Mouse (Mus musculus) testis, postnatal 14 days (tissue): Measurements from ENCODE around the gene Nufip2.
"Not testable (repeated sequence)": the region's sequence is repeated elsewhere in the genome, so short reads cannot be mapped to it uniquely, and the experiment has no call there.

ENCODE experiments used
- DNase-seq: peaks from one replicate; pipeline ENCODE4 v3.0.0; 2021; ENCODE audit warnings: low spot score

Nufip2 gene

GRCm38 (mm10) chr11:77685383-77686265, at the start of gene Nufip2:
TSS of gene Nufip2 (plus strand) at chr11:77686155.
- peak; percentile 98 for DNase-seq

- DNase-seq = no peak
These were observed 44.6 kb upstream of the Nufip2 start for GRCm38 (mm10) chr11:77641390-77641789.

DNA sequence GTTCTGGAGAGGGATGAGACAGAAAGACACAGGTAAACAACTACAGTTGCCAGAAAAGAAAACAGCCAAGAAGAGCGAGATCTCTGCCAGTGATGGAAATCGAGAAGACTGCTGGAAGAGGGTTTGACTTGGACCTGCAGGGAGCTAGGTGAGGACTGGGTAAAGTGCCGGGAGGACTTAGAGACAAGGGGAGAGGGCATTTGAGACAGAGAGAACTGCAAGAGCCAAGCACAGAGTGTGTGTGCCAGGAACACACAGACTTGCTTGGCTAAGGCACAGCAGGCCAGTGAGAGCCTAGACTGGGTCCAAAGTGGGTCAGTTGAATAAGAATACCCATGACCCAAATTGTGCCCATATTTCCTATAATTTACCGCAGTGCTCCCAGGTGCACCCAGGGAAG, 40.5 kb upstream of the Nufip2 start:
- no peak for DNase-seq

DNA sequence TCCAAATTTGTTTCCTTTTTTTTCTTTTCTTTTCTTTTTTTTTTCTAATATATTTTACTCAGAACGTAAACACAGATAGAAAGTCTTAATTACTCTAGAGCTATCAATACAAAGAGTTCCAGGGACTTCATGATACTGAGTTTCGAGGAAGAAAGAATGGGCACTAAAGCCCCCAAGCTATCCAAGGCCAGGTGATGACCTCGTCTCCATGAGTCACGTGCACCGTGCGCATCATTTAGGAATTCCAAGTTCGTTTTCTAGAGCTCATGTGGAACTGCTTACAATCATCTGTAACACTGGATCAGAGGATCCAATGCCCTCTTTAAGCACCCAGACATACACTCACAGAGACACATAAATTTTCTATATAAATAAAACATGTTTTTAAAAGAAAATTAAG, 37.1 kb upstream of the Nufip2 start:
- no peak for DNase-seq

- DNase-seq = no peak
These were observed 33.5 kb upstream of the Nufip2 start for GRCm38 (mm10) chr11:77652484-77652883.

DNA sequence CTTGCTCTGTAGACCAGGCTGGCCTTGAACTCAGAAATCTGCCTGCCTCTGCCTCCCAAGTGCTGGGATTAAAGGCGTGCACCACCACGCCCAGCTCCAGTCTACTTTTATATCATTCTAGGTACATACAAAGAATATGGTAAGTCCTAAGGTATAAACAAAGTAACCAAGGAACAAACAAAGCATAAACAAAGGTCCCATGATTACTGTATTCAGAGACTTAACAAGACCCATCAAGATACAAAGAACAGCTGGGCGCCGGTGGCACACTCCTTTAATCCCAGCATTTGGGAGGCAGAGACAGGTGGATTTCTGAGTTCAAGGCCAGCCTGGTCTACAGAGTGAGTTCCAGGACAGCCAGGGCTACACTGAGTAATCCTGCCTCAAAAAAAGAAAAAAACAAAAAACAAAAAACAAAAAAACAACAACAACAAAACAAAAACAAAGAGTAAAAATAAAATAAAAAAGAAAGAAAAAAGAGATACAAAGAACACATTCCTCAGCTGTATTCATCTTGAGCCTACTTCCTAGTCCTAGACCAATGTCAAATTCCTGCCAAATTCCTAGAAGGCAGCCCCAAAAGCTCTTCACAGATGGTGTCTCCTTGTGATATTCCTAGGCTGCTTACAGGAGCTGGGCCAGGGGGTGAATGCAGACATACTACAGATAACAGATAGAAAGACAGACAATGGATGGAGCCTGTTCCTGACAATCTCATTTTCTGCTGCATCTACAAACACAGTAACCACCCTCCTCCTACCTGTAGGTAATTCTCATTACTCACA, 32.4 kb upstream of the Nufip2 start:
- not testable (repeated sequence) for DNase-seq

GRCm38 (mm10) chr11:77659986-77660385, 26.0 kb upstream of the Nufip2 start:
- DNase-seq = no peak

DNA sequence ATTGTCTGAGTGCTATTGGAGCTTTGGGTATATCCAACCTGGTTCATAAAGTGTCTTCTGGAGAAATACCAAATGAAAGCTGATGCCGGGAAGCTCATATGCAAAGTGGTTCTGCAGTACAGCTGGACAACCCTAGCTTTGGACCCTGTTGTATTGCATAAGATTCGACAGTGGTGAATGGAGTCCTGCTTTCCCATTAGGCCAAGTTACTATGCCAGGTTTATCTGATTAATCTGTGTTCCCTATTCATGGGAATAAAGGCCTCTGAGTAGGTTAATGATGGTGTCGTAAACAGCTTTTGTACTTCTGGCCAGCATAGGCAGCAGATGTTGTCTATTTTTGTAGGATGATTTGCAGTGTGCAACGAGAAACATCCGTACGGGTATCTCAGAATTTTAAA, 22.3 kb upstream of the Nufip2 start:
- no peak for DNase-seq

DNA sequence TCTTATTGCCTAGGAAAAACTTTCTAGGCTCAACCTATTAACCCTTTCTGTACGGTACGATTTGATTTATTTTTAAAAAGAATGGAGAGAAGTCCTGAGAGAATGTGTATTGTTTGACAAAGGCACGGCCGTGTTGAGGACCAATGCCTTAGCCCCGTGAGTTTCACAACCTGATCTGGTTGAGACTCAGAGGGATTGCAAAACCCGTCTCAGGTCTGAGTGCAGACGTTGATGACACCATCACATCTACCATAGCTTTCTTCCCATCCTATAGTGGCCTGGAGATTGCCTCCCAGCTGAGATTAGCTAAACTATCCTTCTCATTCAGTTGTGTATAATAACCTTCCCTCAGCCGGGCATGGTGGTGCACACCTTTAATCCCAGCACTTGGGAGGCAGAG, 21.9 kb upstream of the Nufip2 start:
- no peak for DNase-seq

DNA sequence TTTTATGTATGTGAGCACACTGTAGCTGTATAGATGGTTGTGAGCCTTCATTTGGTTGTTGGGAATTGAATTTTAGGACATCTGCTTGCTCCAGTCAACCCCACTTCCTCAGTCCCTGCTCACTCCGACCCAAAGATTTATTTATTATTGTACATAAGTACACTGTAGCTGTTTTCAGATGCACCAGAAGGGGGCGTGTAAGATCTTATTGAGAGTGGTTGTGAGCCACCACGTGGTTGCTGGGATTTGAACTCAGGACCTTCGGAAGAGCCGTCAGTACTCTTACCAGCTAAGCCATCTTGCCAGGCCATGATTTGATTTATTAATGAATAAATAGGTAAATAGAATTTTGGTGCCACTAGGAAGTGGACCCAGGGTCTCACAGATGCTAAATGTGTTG, 20.6 kb upstream of the Nufip2 start:
- DNase-seq = not testable (repeated sequence)

DNA sequence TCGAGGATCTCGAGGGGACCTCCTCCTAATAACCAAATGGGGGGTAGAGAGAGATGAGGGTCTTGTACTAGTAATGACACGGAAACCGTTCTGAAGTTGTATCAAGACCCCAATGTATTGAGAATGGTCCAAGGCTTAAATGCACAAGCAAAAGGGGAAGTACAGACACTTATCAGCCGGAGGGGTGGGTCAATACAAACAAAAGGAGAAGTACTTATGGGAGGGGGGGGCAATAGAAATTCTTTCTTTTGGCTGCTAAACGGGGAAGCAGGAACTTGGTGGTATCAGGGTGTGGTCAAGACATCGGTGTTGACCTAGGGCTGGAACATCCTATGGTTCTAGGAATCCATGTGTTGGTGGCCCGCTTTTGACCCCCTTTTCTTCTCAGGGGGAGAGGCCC, 19.2 kb upstream of the Nufip2 start:
- DNase-seq = not testable (repeated sequence)

GRCm38 (mm10) chr11:77672746-77673145, 13.2 kb upstream of the Nufip2 start:
- DNase-seq = no peak

DNA sequence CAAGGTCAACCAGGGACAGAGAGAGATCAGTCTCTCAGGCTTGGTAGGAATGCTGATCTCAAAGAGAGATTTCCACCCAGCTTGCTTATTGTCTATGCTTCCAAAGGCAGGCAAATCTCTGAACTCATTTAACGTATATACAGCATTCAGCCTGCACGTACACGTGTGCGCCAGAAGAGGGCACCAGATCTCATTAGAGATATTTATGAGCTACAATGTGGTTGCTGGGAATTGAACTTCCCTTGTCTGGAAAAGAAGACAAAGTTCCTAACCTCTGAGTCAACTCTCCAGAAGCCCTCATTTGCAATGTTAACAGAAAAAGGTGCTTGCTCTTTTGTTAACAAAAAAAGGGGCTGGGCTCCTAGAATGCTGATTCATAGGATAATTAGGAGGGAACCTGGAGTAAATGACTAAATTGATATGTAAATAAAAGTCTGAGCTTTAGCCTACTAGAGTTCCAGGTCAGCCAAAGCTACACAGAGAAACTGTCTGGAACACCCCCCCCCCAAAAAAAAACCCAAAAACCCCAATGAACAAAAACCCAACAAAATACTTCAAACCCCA, 12.4 kb upstream of the Nufip2 start:
- no peak for DNase-seq

GRCm38 (mm10) chr11:77680018-77680417, 5.9 kb upstream of the Nufip2 start:
- no peak for DNase-seq

DNA sequence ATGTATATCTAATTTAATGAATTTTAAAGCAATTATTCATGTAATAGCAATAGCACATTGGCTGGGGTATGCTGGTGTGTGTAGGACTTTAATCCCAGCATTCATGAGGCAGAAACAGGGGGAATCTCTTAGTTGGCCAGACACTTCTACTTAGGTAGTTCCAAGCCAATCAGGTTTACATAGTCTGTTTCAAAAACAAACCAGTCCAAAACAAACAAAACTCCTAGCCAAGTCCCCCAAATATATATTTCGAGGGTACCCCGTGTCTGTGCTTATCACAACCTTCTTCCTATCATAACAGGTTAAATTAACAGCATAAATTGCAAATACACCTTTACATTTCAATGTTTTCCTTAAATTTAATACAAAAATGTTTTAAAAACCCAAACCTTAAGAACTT, 1.1 kb upstream of the Nufip2 start:
- DNase-seq = no peak

DNA sequence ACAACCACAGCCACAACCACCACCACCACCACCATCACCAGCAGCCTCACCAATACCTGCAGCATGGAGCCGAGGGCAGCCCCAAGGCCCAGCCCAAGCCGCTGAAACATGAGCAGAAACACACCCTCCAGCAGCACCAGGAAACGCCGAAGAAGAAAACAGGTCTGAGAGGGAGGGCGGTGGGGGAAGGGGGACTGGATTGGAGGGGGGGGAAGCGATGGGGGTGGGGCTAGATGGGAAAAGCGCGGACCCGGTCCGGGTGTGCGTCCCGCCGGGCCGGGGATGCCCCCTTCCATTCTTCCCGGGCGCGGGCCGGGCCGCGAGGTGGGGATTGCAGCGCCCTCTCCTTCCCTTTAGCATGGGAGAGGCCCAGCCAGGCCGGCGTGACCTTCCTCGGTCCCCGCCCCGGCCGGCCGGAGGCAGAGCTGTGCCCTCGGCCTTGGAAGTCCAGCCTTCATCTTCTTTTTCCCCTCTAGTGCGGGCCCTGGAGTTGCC, 438 bp downstream of the Nufip2 start:
- peak; percentile 71 for DNase-seq

- DNase-seq = peak; percentile 83
These were observed 1.0 kb downstream of the Nufip2 start for GRCm38 (mm10) chr11:77686841-77687540.

DNA sequence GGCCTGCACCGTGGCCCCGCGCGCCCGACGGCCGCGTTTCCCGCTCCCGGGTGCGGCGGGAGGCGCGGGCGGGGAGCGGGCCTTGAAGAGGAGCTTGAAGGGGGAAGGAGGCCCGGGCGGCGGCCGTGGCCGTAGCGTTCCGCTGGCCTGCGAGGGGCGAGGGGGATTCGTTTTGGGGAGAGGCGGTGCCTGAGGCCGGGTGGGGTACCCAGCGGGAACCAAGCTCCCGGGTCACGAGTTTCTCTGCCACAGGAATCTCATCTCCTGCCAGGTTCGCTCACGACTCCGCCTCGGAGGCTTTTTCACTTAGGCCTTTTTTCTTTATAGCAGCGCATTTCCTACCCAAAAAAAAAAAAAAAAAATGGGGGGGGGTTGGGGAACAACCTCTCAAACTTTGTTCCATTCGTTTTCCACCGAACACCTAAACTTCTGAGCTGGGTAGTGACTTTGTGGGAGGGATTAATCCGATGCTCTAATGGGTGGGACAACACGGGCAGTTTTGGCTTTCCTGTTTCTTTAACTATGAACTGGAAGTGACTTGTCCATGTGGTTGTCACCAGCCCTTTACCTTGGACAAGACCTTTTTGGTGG, 1.7 kb downstream of the Nufip2 start:
- DNase-seq = peak; percentile 76

DNA sequence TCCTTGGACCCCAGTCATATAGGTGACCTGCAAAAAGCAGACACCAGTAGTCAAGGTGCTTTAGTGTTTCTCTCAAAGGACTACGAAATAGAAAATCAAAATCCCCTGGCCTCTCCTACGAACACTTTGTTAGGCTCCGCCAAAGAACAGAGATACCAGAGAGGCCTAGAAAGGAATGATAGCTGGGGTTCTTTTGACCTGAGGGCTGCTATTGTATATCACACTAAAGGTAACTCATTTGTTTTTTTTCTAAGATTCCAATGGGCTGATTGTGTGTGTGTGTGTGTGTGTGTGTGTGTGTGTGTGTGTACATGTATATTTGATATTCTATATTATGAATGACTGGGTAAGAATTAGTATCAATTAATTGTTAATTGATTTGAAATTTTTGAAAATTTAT, 7.1 kb downstream of the Nufip2 start:
- no peak for DNase-seq

- no peak for DNase-seq
These were observed 11.3 kb downstream of the Nufip2 start for GRCm38 (mm10) chr11:77697232-77697631.

GRCm38 (mm10) chr11:77705920-77706319, 20.0 kb downstream of the Nufip2 start:
- DNase-seq = no peak

DNA sequence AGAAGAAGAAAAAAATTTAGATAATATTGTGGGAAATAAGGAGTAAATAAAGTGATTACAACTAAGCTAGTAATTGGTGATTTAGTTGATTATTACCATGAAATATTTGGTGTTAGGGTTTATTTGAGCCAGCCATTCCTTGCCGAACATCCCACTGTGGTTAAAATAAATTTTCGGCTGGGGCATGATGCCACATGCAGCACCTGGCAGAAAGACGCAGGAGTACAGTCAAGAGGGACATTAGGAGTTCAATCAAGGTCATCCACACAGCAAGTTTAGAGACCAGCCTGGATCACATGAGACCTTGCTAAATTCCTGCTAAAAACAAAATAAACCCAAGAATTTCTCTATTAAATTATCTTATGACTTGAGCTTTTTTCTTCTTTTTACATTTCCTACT, 23.1 kb downstream of the Nufip2 start:
- DNase-seq = no peak
